Mouse (Mus musculus) midbrain, postnatal 0 days (tissue): ENCODE data around the gene Iqcj. TPM values are rescaled to one million over a fixed set of nuclear protein-coding genes. Genes with fewer than 3 reads are reported as not detected.

Experiments
- ATAC-seq: fragments of 200-750 bp; cut with Nextera tagmentation; 2 replicates; pipeline ENCODE4 v1.8.0; 2017; ENCODE audit warnings: moderate number of reproducible peaks, mild to moderate bottlenecking, moderate TSS enrichment, moderate library complexity; ENCODE audit not compliant: low FRiP score
- DNase-seq: peaks from one replicate; pipeline ENCODE4 v3.0.0-alpha.2; 2015; ENCODE audit warnings: low spot score
- H3K27ac ChIP-seq: fragments of 300-500 bp; sonication (generic); 2 replicates; pipeline ENCODE4 v1.5.1; 2014; ENCODE audit warnings: low read depth, mild to moderate bottlenecking, low read length, mixed read lengths
- H3K27me3 ChIP-seq: fragments of 300-500 bp; sonication (generic); 2 replicates; pipeline ENCODE4 v1.6.1; 2014; ENCODE audit warnings: low read length, control low read depth, mixed read lengths; ENCODE audit not compliant: insufficient read depth
- H3K36me3 ChIP-seq: fragments of 300-500 bp; sonication (generic); 2 replicates; pipeline ENCODE4 v1.6.1; 2014; ENCODE audit warnings: low read length, control low read depth, mixed read lengths; ENCODE audit not compliant: insufficient read depth
- H3K4me1 ChIP-seq: fragments of 300-500 bp; sonication (generic); 2 replicates; pipeline ENCODE4 v1.6.1; 2014; ENCODE audit warnings: mild to moderate bottlenecking, control low read depth, antibody characterized with exemption, low read length, mixed read lengths; ENCODE audit not compliant: insufficient read depth
- H3K4me2 ChIP-seq: fragments of 300-500 bp; sonication (generic); 2 replicates; pipeline ENCODE4 v1.6.1; 2014; ENCODE audit warnings: low read depth, mild to moderate bottlenecking, low read length, mixed read lengths; ENCODE audit not compliant: poor library complexity, severe bottlenecking
- H3K4me3 ChIP-seq: fragments of 300-500 bp; sonication (generic); 2 replicates; pipeline ENCODE4 v1.5.1; 2014; ENCODE audit warnings: low read depth, mild to moderate bottlenecking, low read length, moderate library complexity
- H3K9ac ChIP-seq: fragments of 300-500 bp; sonication (generic); replicated peaks from 2 replicates; pipeline ENCODE4 v1.6.1; 2014; ENCODE audit warnings: mild to moderate bottlenecking, low read length, moderate library complexity, mixed read lengths; ENCODE audit not compliant: poor library complexity, severe bottlenecking
- H3K9me3 ChIP-seq: fragments of 300-500 bp; sonication (generic); 2 replicates; pipeline ENCODE4 v1.6.1; 2016; ENCODE audit warnings: low read length, control low read depth
- CTCF ChIP-seq: IDR thresholded peaks from 2 replicates; pipeline ENCODE4 v1.5.1; 2016; ENCODE audit warnings: antibody characterized with exemption, mild to moderate bottlenecking
- WGBS: fragments of 180-500 bp; shearing (Covaris S2); extraction: QIAGEN DNeasy Blood & Tissue Kit; methylation state at CpG from one replicate; pipeline ENCODE4 v1.1.7; 2014; 5-methylcytosine and 5-hydroxymethylcytosine counted together
- polyA plus RNA-seq: library from polyadenylated mRNA; unstranded; fragments of >200 nt; fragmentation: Nextera tagmentation; extraction: Ambion mirVana; gene quantifications from 2 replicates; pipeline ENCODE4 v1.2.1, GENCODE M21; 2015
- total RNA-seq: library from RNA; depleted of rRNA; stranded (reverse); fragments of >200 nt; gene quantifications from 2 replicates; pipeline ENCODE4 v1.2.3, GENCODE M21; 2014

Iqcj gene
- total and polyA plus RNA-seq, 2 experiments from 2014 or later = 0.42 to 1.5 TPM

- no peak for ATAC-seq
- no peak overlapping the region for H3K4me3 ChIP-seq
- no peak overlapping the region for H3K9ac ChIP-seq
- H3K36me3 ChIP-seq = no peaks in the 10 kb centered on the region
- no peak for DNase-seq
- WGBS = 60% methylated on average over 3 of the region's 3 CpGs
- H3K27me3 ChIP-seq = no peaks in the 10 kb centered on the region
- H3K4me2 ChIP-seq = no peak overlapping the region
- H3K4me1 ChIP-seq = no peaks in the 10 kb centered on the region
- no peak for TF ChIP-seq CTCF
- no peak overlapping the region for H3K27ac ChIP-seq
- H3K9me3 ChIP-seq = no peaks in the 10 kb centered on the region
These were observed 7.7 kb upstream of the Iqcj start for GRCm38 (mm10) chr3:67884335-67884734.

DNA sequence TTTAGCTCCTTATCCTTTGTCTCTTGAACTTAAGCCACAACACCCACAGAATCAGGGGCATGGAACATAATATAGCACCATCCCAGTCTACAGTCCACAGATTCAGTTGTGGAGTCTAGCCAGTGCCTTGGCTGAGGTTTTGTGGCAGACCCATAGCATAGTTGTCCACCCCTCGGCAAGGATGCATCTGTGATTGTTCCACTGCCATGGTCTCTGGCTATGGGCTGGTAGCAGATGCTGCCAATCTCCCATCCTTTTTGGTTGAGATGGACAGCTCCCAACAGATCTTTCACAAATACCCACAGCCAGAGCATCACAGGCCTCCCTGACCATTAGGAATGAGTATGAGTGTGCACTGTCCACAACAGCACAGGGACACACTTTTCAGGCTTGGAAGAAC is 5.8 kb upstream of the Iqcj start:
- no peak for TF ChIP-seq CTCF
- no peaks in the 10 kb centered on the region for H3K27me3 ChIP-seq
- H3K36me3 ChIP-seq = no peaks in the 10 kb centered on the region
- H3K4me1 ChIP-seq = no peaks in the 10 kb centered on the region
- no peaks in the 10 kb centered on the region for H3K9me3 ChIP-seq
- H3K4me3 ChIP-seq = no peak overlapping the region
- H3K4me2 ChIP-seq = no peak overlapping the region
- H3K9ac ChIP-seq = no peak overlapping the region
- H3K27ac ChIP-seq = no peak overlapping the region
- no peak for ATAC-seq
- WGBS = 61% methylated on average over 1 of the region's 1 CpGs
- DNase-seq = no peak

DNA sequence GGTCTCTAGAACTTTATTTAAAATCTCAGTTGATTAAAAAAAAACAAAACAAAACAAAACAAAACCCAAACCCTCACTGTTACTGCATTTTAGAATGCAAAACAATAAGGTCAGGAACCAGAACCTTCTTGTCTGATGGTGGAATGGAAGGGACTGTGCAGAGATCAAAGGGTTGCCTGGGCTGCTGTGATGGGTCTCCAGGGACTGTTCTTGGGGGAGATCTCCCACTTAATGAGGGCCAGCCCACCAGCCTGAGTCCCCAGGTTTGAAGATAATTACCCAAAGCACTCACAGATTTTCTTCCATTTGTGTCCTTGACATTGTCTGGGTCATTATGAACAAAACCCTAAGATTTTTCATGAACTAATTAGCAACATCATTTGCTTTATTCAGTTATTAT is 4.8 kb upstream of the Iqcj start:
- no peak overlapping the region for H3K9ac ChIP-seq
- no peaks in the 10 kb centered on the region for H3K27me3 ChIP-seq
- TF ChIP-seq CTCF = no peak
- H3K27ac ChIP-seq = no peak overlapping the region
- no peaks in the 10 kb centered on the region for H3K9me3 ChIP-seq
- ATAC-seq (no peak), DNase-seq (no peak)
- H3K4me2 ChIP-seq = no peak overlapping the region
- no peaks in the 10 kb centered on the region for H3K36me3 ChIP-seq
- no peaks in the 10 kb centered on the region for H3K4me1 ChIP-seq
- no peak overlapping the region for H3K4me3 ChIP-seq

GRCm38 (mm10) chr3:67892768-67893167 is 748 bp downstream of the Iqcj start:
- Histone ChIP-seq H3K9ac (0 out of 2 replicates have a peak overlapping the region, but pooled peaks have one; percentile 54), H3K27me3 (no peaks in the 10 kb centered on the region), H3K4me1 (no peaks in the 10 kb centered on the region), H3K4me3 (peak overlapping the region; percentile 42), H3K9me3 (no peaks in the 10 kb centered on the region), H3K4me2 (peak overlapping the region; percentile 57), H3K27ac (0 out of 2 replicates have a peak overlapping the region, but pooled peaks have one; percentile 55), H3K36me3 (no peaks in the 10 kb centered on the region)
- WGBS = 54% methylated on average over 10 of the region's 10 CpGs
- DNase-seq (peak; percentile 26), ATAC-seq (no peak)
- no peak for TF ChIP-seq CTCF

- H3K4me2 ChIP-seq = no peak overlapping the region
- ATAC-seq (no peak), DNase-seq (no peak)
- no peaks in the 10 kb centered on the region for H3K4me1 ChIP-seq
- WGBS = 77% methylated on average over 4 of the region's 4 CpGs
- no peak overlapping the region for H3K27ac ChIP-seq
- H3K36me3 ChIP-seq = no peaks in the 10 kb centered on the region
- no peaks in the 10 kb centered on the region for H3K9me3 ChIP-seq
- H3K4me3 ChIP-seq = no peak overlapping the region
- H3K27me3 ChIP-seq = no peaks in the 10 kb centered on the region
- no peak overlapping the region for H3K9ac ChIP-seq
- TF ChIP-seq CTCF = no peak
These were observed 10.5 kb downstream of the Iqcj start for GRCm38 (mm10) chr3:67902517-67902916.

DNA sequence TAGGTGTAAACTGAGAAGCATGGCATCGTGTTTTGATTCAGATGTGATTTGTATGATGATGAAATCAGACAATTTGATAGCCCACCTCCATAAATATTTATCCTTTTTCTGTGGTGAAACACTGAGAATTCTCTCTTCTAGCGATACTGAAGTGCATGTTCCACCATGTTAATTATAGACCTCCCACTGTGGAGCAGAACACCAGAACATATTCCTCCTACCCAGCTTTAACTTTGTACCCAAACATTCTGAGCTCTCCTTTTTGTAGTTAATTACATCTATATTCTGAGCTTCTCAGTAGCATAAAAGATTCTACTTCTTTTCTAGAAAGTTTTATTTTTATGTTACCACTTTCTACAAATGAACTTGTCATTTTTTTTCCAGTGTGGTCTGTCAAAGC is 16.6 kb downstream of the Iqcj start:
- DNase-seq (no peak), ATAC-seq (no peak)
- Histone ChIP-seq H3K9ac (no peak overlapping the region), H3K9me3 (no peaks in the 10 kb centered on the region), H3K36me3 (no peaks in the 10 kb centered on the region), H3K4me2 (no peak overlapping the region), H3K4me1 (no peaks in the 10 kb centered on the region), H3K4me3 (no peak overlapping the region), H3K27me3 (no peaks in the 10 kb centered on the region), H3K27ac (no peak overlapping the region)
- 77% methylated on average over 2 of the region's 2 CpGs for WGBS
- no peak for TF ChIP-seq CTCF

- Histone ChIP-seq H3K27ac (no peak overlapping the region), H3K4me3 (no peak overlapping the region), H3K27me3 (no peaks in the 10 kb centered on the region), H3K9ac (no peak overlapping the region), H3K4me1 (0 out of 2 replicates have a peak, but pooled peaks cover 3% of the 10 kb centered on the region), H3K36me3 (no peaks in the 10 kb centered on the region), H3K4me2 (no peak overlapping the region), H3K9me3 (no peaks in the 10 kb centered on the region)
- ATAC-seq (no peak), DNase-seq (no peak)
- TF ChIP-seq CTCF = no peak
- WGBS = 60% methylated on average over 3 of the region's 3 CpGs
These were observed 26.1 kb downstream of the Iqcj start for GRCm38 (mm10) chr3:67918098-67918497.
